Mouse (Mus musculus) spleen, adult 2 months (tissue): ENCODE data around the gene Gm20219. TPM values are rescaled to one million over a fixed set of nuclear protein-coding genes. Genes with fewer than 3 reads are reported as not detected.

Experiments
- DNase-seq, 2 experiments: peaks; one replicate each; pipeline versions ENCODE4 v3.0.0 to v3.0.0-alpha.2; 2012 to 2021; ENCODE audit warnings: low spot score in 2 of 2, low read depth in 1 of 2
- H3K27ac ChIP-seq: fragments of 200-500 bp; 2 replicates; pipeline ENCODE4 v1.5.1; 2012; ENCODE audit warnings: low read length, inconsistent platforms; ENCODE audit not compliant: insufficient read depth
- H3K27me3 ChIP-seq: fragments of 200-500 bp; 2 replicates; pipeline ENCODE4 v1.6.1; 2012; ENCODE audit warnings: mild to moderate bottlenecking, moderate library complexity, low read length, inconsistent platforms; ENCODE audit not compliant: control insufficient read depth, insufficient read depth
- H3K36me3 ChIP-seq: fragments of 200-500 bp; 2 replicates; pipeline ENCODE4 v1.6.1; 2012; ENCODE audit warnings: mild to moderate bottlenecking, low read length, inconsistent platforms; ENCODE audit not compliant: control insufficient read depth, insufficient read depth
- H3K4me1 ChIP-seq: fragments of 200-500 bp; 2 replicates; pipeline ENCODE4 v1.6.1; 2011; ENCODE audit warnings: inconsistent platforms; ENCODE audit not compliant: control insufficient read depth, insufficient read depth, insufficient read length
- H3K4me3 ChIP-seq: fragments of 200-500 bp; 2 replicates; pipeline ENCODE4 v1.5.1; 2011; ENCODE audit warnings: mild to moderate bottlenecking, inconsistent platforms; ENCODE audit not compliant: insufficient read depth, insufficient read length; ENCODE audit errors: extremely low read depth
- CTCF ChIP-seq: fragments of 200-500 bp; IDR thresholded peaks from 2 replicates; pipeline ENCODE4 v1.5.1; 2011; ENCODE audit warnings: mild to moderate bottlenecking, inconsistent platforms; ENCODE audit not compliant: insufficient read depth, insufficient read length, insufficient replicate concordance; ENCODE audit errors: extremely low read depth
- POLR2A ChIP-seq: fragments of 200-500 bp; IDR thresholded peaks from 2 replicates; pipeline ENCODE4 v1.6.1; 2011; ENCODE audit warnings: low read depth, low read length, inconsistent platforms
- WGBS: fragments of 180-500 bp; shearing (Covaris S2); methylation state at CpG from one replicate; pipeline ENCODE4 v1.1.7; 2018; 5-methylcytosine and 5-hydroxymethylcytosine counted together
- polyA plus RNA-seq: library from polyadenylated mRNA; depleted of rRNA; stranded (reverse); fragments of >200 nt; gene quantifications from 2 replicates; pipeline ENCODE4 v1.2.3, GENCODE M21; 2012; rRNA removed

Gene Gm20219
- 2.3 and 4.4 TPM in 2 replicates for polyA plus RNA-seq

DNA sequence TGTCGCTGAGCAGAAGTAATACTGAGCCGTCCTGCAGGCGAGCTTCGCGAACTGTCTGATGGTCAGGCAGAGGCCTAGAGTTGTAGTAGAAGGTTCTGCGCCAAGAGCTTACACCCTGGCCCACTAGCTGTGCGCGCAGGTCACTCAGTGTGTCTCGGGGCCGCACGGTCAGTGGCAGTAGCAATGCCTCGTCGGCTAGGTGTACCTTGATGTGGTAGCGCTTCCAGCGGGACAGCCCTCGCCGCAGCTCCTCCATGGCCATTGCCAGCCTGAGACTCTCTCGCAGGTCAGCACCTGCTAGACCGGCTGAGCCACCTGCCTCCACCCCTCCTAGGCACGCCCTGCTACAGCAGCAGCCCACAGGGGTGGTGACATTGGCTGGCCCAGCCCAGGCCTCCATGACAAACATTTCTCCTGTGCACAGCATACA lies at the start of gene Gm20219:
Gene Gm20219 (minus strand): TSS at position 266 of the 430 bp plus-strand sequence.
- no peak within 1 kb of the TSS for H3K4me3 ChIP-seq
- TF ChIP-seq CTCF (no peak), POLR2A (no peak)
- WGBS: 91% methylated on average over 20 of the region's 20 CpGs
- H3K36me3 ChIP-seq: no peaks in the 10 kb centered on the region
- H3K4me1 ChIP-seq: no peaks in the 10 kb centered on the region
- DNase-seq: no peak
- H3K27me3 ChIP-seq: no peaks in the 10 kb centered on the region
- no peak within 1 kb of the TSS for H3K27ac ChIP-seq

DNA sequence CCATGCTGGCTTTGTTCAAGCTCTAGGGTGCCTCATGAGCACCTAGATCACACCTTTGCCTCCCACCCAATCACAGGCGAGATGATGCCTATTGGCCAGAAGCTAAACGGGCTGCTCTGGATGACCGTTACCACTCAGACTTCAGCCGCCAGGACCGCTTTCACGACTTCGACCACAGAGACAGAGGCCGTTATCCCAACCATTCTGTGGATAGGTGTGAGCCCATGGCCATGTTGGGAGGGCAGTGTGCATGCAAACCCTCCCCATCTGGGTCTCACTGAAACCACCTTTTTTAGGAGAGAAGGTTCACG lies 49.8 kb upstream of the Gm20219 start:
- TF ChIP-seq POLR2A (no peak), CTCF (no peak)
- WGBS: 96% methylated on average over 9 of the region's 9 CpGs
- Histone ChIP-seq H3K4me3 (no peak overlapping the region), H3K27ac (no peak overlapping the region), H3K27me3 (no peaks in the 10 kb centered on the region), H3K4me1 (peaks cover 2% of the 10 kb centered on the region; the same call in 1 of the 2 replicates), H3K36me3 (peaks cover 61% of the 10 kb centered on the region)
- DNase-seq: no peak

DNA sequence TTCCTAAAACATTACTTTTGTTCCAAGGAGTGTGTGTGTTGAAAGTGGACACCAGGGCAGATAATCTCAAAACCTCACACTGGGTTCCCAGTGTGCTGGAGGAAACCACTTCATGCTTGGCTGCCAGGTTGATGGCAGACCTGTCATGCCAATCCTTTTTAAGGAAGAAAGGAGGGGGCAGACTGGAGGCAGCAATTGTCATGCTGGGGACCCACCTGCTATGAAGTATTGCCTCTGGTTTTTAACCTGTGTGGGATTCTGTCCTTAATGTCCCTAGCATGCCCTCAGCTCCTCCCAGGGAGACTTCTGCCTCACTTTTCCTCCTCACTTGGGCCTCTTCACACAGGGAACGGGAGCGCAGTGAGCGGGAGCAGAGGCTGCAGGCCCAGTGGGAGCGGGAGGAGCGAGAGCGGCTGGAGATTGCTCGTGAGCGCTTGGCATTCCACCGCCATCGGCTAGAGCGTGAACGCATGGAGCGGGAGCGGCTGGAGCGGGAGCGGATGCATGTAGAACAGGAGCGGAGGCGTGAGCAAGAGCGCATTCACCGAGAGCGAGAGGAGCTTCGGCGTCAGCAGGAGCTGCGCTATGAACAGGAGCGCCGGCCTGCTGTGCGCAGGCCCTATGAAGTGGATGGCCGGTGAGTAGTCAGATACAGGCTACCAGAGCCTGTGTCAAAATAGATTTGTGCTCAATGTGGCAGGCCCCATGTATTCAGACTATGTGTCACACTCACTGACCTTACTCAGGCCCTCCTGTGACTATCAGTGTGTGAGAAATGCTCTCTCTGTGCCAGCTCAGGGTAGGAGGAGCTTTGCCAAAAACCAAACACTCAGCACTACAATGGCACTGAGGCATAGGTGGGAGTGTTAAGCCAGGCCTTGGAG lies 49.2 kb upstream of the Gm20219 start:
- no peak for TF ChIP-seq CTCF
- no peak for TF ChIP-seq POLR2A
- H3K27ac ChIP-seq: no peak overlapping the region
- no peaks in the 10 kb centered on the region for H3K27me3 ChIP-seq
- 97% methylated on average over 28 of the region's 28 CpGs for WGBS
- H3K4me3 ChIP-seq: no peak overlapping the region
- no peaks in the 10 kb centered on the region for H3K4me1 ChIP-seq
- DNase-seq: no peak
- H3K36me3 ChIP-seq: peaks cover 61% of the 10 kb centered on the region

DNA sequence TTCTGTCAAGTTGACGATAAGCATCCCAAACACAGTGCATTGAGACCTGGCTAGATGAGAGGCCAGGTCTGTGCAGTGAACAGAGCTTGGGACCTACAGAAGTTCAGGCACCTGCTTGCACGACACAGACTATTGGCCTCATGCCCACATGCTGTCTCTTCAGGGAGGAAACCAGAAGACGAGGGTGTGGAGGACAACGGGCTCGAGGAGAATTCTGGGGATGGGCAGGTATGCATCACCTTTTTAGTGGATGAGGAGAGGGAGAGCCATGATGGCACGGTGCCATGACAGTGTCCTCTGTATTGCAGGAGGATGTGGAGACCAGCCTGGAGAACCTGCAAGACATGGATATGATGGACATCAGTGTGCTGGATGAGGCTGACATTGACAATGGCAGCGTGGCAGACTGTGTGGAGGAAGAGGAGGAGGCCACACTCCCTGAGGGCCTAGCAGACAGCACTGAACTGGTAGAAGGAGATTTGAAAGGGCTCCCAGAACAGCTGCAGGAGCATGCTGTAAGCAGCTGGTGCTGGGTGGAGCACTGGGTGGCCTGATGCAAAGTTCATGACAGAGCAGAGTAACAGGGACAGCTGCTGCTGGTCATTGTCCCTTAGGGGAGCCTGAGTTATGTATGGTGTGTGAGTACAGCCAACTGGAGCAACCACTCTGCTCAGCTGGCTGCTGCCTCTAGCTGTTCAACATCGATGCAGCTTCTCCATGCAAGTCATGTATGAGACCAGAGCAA lies 39.5 kb upstream of the Gm20219 start:
- Histone ChIP-seq H3K4me3 (no peak overlapping the region), H3K27ac (no peak overlapping the region), H3K36me3 (peaks cover 54% of the 10 kb centered on the region), H3K27me3 (no peaks in the 10 kb centered on the region), H3K4me1 (no peaks in the 10 kb centered on the region)
- WGBS: 91% methylated on average over 8 of the region's 8 CpGs
- no peak for DNase-seq
- TF ChIP-seq POLR2A (no peak), CTCF (no peak)

DNA sequence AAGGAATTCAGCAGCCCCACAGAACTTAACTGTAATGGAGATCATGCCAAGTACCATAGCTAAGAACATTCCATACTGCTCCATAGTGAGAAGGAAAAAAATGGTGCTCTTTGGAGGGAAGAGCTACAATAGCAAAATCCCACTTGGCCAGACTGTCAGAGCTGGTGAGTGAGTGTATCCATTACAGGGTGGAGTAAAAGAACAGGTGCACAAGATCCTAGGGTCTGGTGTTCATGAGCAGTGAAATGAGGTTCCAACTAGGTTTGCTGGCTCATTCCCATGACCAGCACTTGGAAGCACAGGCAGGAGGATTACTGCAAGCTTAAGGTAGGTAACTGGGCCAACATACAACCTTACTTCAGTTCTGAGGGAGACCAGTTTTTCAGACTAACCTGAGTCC lies 38.4 kb upstream of the Gm20219 start:
- no peak for TF ChIP-seq CTCF
- TF ChIP-seq POLR2A: no peak
- no peaks in the 10 kb centered on the region for H3K4me1 ChIP-seq
- peaks cover 50% of the 10 kb centered on the region for H3K36me3 ChIP-seq
- no peak for DNase-seq
- H3K4me3 ChIP-seq: no peak overlapping the region
- H3K27me3 ChIP-seq: no peaks in the 10 kb centered on the region
- no peak overlapping the region for H3K27ac ChIP-seq

DNA sequence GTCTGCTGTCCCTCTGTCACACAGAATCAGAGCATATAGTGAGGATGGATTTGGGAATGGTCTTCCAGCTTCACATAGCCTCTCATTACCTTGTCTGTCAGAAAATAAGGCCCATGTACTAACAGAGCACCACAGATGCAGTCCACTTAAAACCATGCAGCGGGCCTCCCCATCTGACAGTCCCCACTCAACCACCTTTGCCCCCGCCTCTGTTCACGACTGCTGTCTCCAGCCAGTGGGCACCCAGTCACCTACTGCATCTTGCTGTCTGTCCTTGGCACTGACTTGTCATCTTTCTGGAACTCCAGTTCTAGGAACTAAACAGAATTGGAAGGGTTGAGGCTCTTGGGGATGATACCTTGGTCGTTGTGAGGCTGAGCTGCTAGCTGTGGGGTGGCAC lies 34.7 kb upstream of the Gm20219 start:
- Histone ChIP-seq H3K27me3 (no peaks in the 10 kb centered on the region), H3K27ac (no peak overlapping the region), H3K4me3 (no peak overlapping the region), H3K4me1 (peaks cover 3% of the 10 kb centered on the region; the same call in 1 of the 2 replicates), H3K36me3 (peaks cover 20% of the 10 kb centered on the region)
- no peak for TF ChIP-seq POLR2A
- no peak for TF ChIP-seq CTCF
- DNase-seq: no peak
- WGBS: 97% methylated on average over 4 of the region's 4 CpGs

DNA sequence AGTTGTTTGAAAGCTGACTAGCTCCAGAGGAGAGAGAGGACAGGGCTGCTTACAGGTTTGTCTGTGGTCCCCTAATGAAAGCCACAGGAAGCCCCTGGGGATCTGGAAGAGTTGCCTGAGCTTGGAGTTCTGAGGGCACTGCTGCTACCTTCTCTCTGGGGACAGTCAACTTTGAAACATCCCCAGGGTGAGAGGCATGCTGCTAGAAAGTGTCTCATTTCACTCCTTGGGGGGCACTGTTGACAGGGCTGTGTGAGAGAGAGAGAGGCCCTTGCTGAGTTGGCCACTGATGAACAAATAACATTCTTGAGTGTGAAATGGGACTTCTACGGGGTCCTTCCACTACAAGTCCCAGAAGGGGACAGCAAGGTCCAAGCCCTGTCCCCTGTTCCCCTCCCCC lies 33.6 kb upstream of the Gm20219 start:
- TF ChIP-seq POLR2A: no peak
- TF ChIP-seq CTCF: no peak
- Histone ChIP-seq H3K36me3 (peaks cover 17% of the 10 kb centered on the region), H3K4me3 (no peak overlapping the region), H3K27me3 (no peaks in the 10 kb centered on the region), H3K27ac (no peak overlapping the region), H3K4me1 (peaks cover 10% of the 10 kb centered on the region)
- WGBS: 94% methylated on average over 1 of the region's 1 CpGs
- DNase-seq: no peak
